Mouse (Mus musculus) CD4-positive, CD25-positive, alpha-beta regulatory T cell, adult 2 months (primary cell): Measurements from ENCODE around the gene Pip5k1b.
A peak's percentile ranks its signal among the peaks of the same experiment; 100 is the strongest.
"Not testable (repeated sequence)": the region's sequence is repeated elsewhere in the genome, so short reads cannot be mapped to it uniquely, and the experiment has no call there.

Experiments
- DNase-seq: peaks from one replicate; pipeline ENCODE4 v3.0.0-alpha.2; 2012; ENCODE audit warnings: low read depth, low spot score

The Pip5k1b gene

DNA sequence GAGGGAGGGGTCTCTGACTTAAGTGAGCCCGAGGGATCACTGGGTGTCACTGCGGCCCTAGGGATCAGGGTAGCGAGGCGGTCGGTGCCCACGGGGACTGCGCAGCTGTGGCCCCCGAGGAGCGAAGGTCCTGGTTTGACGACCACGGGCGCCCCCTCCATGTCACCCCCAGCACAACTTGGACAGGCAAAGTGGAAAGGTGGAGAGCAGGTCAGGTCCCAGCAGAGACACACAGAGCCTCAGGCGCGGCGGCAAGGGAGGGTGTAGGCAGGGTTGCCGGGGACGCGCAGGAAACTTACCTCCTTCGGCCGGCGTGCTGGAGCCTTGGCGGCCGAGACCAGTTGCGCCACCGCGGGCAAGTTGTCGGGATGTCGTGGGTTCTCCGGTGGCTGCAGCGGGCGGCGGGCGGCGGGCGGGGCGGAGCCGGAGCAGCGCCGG is at the start of gene Pip5k1b:
TSS of gene Pip5k1b (minus strand) at position 407 of the 438 bp plus-strand sequence.
- DNase-seq = peak; percentile 56

DNA sequence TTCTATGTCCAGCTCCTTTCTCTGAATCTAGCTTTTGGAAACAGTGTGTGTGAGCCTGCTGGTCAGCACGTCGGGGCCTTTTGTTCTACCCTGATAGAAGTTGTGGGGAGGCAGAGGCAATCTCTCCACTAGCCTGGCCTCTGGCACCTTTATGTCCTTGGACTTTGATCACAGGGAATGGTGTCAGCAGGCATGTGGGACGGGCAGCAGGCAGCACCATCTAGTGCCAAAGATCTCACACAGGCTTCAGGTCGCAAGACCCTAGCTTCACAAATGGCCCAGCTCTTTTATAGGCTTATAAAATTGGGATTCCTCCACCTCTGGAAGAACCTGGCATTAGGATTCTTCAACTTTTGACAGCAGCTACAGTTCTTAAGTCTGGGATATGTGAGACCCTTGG is 48.4 kb upstream of the Pip5k1b start:
- DNase-seq = no peak

DNA sequence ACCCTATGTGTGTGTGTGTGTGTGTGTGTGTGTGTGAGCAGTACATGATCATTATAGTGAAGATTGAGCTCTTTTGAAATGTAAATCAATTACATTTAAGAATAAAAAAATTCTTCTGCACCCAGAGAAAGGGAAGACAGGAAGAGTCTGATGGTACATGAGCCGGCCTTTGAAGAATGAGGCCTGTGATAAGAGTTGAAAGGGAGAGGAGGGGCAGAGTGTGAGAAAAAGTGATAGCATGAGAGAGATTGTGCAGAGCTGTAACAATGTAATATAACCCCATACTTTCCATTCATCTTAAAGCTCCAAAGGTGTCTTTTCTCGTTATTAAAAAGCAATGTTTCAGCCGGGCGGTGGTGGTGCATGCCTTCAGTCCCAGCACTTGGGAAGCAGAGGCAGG is 47.8 kb upstream of the Pip5k1b start:
- no peak for DNase-seq

DNA sequence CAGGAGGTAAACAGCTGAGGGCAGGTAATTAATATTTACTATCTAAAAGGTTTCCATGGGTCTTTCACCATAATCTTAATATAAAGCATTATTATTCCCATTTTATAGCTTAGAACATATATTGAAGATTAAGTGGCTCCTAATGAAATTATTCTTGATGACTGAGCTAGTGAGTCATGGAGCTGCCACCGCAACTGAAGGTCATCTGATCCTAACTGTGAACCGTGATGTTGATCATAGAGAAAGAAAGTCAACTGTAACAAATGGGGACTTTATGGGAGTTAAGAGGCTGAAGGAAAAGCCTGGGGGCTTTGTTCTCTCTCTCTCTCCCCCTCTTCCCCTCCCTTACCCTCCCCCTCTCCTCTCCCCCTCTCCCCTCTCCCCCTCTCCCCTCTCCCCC is 31.1 kb upstream of the Pip5k1b start:
- no peak for DNase-seq

DNA sequence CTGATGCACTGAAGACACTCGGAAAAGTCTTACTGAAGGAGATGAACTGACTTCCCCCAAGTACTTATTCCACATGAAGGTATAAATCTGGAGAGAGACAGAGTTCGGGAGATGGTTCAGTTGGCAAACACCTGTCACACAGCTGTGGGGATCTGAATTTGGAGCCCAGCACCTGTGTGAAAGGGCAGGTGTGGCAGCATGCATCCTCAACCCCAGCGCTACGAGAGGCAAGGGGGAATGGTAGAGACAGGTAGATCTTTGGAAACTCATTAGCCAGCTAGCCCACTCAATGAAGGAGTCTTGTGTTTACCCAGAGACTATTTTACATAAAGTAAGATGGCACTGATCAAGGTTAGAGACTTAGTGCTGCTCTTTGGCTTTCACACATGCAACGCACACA is 29.5 kb upstream of the Pip5k1b start:
- no peak for DNase-seq

DNA sequence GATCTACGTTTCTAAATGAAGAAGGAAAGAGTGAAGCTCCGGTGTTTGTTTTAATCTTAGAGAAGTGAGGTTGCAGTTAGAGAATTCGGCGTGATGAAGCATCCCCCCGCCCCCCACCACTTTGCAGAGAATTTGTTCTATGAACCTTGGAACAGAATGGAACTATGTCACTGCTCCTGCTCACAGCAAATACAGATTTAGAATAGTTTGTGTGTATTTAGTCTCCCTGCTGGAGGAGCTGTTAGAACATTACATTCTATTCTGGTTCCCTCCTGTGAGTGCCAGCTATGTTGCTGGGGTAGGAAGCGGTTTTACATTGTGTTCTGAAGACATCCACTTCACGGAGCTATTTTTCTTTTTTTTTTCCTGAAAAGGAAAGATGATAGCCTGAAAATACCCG is 28.3 kb upstream of the Pip5k1b start:
- no peak for DNase-seq

DNA sequence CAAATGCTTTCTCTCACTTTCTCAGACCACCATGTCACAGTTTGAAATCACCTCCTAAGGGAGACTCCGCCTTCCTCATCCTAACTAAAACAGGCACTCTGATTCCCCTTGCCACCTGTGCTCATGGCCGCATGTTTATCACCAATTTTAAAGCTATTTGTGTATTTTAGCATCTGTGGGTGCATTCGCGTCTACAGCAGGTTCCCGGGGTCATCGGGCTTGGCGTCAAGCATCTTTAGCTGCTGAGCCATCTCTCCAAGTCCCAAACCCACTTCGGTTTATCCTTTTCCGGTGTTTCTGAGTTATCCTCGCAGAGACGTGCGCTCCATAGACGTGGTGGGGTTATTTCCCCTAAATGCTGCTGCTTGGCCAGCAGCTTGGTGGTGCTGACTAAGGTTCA is 20.5 kb upstream of the Pip5k1b start:
- DNase-seq = no peak

DNA sequence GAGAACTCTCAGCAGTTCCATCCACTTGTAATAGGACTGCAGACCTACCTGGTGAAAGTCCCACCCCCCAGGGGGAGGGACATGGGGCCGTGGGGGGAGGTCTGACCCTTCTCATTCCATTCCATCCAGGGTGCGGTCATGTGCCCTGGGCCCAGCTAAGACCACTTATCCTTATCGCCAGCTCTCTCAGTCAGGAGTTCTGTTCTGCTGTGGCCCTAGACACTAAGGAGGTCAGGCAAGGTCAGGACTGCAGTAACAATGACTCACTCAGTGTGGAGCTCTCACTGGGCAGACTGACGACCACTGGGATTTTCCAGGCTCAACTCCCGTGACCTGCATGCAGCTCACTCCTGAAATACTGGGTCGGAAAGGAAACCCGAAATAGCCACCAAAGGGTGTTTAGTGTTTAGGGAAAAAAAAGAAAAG is 16.1 kb upstream of the Pip5k1b start:
- DNase-seq = no peak

DNA sequence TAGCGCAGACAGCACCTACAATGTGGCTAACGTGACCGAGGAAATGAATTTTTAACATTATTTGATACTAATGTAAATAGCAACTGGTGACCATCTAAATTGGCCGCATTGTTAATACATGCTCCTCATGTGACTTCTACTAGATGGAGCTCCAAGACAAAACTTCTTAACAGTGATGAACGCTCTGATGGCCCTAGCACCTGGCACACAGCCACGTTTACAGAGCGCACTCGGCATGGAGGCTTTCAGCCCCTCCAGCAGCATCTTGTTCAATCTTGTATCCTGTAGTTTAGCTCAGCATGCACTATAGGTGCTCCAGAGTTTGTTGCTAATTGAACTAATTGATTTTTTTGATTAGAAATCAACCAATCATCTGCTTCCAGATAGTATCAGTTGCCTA is 15.3 kb upstream of the Pip5k1b start:
- no peak for DNase-seq

DNA sequence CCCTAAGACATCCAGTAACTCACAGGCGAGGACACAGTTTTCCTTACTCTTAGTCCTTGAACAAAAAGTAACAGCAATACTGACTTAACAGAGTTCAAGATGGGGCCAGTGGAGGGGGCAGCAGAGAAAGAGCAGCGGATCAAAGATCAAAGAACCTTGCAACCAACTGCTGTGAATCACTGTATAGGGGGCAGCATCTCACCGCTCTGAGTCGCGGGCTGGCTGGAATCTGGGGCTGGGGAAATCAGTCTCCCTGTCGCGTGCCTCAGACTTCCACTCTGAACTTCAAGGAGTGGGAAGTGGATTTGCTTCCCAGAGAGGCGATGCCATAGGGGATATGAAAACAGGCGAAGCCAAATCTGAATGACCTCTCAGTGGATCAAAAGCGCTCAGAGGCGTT is 1.8 kb upstream of the Pip5k1b start:
- peak; percentile 53 for DNase-seq

DNA sequence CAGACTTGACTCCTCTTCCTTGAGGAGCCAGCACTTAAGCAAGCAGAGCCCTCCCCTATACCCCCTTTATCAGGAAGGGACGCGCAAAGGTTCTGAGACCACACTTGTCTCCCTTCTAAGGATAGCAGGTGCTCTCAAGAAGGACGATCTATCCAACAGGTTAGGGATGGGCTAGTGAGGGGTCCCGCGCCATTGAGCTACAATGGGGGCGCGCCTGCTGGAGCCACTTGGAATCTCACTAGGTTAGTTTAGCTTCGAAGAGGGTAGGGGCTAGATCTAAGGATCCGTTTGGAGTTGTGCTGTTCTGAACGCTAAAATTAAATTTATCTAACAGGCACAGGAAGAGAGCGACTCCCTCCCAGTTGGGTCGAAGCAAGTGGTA is 904 bp upstream of the Pip5k1b start:
- DNase-seq = no peak

DNA sequence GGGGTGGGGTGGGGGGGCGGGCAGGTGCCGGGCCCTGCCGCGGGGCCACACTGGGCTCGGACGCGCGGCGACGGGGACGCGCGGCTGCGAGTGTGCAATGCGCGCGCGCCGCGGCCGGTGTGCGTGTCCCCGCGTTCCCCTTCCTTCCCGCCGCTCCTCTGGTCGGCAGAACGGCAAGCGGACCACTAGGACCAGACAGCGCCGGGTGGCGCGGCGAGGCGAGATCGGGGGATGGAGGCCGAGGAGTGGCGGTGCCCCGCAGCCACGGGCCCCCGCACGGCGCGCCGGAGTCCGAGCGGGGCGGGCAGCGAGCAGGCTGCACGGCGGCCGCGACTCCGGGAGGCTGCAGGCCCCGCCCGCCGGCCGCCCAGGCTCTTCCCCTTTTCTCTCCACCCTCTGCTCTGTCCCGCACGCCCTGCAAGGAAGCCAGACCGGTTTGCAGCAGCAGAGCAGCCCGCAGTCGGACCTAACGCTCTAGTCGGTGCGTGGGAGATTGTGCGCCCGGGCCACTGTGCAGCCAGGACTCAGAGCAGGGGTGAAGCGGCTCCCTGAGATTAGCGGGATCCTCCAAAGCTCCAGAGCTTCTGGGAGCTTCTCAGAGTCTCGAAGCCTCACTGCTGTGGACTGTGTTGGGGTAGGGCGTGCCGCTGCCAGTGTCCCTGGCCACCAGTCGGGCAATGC is 372 bp upstream of the Pip5k1b start:
- peak; percentile 59 for DNase-seq

DNA sequence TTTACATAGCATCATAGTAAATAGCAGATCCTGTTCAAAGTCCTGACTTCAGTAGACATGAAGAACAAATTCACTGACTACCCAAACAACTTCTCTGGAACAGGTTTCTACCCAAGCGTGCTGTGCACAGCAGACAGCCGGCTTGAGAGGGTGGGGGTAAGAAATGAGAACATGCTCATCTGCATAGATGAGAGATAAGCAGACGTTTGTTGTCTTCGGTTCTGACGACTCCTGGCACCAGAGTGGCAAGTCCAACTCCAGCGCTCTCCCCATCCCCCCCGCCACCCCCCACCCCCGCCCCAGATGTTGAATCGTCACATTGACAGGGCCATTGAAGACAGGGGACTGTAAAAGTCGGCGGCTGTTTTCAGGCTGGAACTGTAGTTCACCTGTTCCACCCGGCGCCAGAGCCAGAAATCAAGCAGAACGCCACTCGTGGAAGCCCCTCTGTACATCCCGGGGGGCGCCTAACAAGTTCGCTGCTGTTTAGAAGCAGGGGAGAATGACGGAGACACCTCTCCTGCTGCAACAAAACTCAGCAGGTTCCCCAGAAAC is 684 bp downstream of the Pip5k1b start:
- DNase-seq = peak; percentile 72

DNA sequence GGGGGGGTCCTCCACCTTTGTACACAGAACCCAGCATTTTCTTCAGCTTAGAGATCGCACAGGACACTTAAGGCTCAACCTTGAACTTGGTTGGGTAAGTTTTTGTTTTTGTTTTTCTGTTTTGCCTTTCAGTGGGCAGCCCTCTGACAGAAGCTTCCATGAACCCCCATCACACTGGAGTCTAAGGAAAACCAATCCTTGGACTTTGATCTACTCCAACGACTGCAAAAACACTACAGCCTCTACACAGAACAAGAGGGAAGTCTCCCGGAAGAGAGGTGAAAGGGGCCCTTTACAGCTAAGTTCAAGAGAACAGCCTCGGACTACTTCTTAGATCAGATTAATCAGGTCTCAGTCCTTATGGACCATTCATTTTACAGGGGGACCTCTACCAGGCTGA is 1.2 kb downstream of the Pip5k1b start:
- peak; percentile 15 for DNase-seq

DNA sequence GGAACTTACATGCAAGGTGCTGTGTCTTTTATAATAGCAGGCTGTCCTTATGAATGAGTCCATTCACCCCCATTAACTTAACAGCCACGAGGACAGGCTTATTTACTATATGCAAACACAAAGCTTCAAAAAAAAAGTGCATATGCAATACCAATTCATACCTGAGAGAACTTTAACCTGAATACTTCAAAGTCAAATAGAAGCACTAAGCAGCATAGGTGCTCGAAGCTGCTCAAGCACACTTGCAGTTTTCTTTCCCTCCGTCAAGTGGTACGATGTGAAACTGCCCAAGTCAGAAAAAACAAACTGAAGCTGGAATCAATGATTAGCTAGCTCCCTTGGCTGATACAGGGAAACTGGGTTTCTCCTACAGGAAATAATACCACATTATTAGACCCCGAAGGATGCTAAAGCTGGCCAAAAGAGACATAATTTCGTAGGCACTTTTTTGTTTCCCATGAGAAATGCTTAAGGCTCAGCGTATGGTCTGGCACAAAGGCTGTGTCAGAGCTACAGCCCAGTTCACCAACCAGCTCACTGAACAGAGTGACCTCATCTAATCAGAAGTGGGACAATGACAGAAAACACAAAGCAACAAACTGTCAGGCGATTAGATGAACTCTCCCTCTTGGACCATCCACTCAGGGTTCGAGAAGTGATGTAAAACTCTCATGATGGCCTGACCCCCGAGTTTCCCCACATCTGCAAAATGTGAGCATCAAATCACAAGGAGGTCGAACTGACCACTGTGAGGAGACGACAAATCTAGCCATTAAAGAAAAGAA is 2.2 kb downstream of the Pip5k1b start:
- no peak for DNase-seq

DNA sequence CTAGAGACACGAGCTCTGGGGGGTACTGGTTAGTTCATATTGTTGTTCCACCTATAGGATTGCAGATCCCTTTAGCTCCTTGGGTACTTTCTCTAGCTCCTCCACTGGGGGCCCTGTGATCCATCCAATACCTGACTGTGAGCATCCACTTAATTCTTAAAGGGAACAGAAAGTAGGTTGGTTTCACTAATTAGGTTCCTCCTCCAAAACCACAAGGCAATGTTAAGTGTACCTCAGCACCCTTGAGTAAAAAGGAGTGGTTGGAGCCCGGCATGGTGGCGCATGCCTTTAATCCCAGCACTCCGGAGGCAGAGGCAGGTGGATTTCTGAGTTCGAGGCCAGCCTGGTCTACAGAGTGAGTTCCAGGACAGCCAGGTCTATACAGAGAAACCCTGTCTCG is 3.0 kb downstream of the Pip5k1b start:
- DNase-seq = not testable (repeated sequence)

DNA sequence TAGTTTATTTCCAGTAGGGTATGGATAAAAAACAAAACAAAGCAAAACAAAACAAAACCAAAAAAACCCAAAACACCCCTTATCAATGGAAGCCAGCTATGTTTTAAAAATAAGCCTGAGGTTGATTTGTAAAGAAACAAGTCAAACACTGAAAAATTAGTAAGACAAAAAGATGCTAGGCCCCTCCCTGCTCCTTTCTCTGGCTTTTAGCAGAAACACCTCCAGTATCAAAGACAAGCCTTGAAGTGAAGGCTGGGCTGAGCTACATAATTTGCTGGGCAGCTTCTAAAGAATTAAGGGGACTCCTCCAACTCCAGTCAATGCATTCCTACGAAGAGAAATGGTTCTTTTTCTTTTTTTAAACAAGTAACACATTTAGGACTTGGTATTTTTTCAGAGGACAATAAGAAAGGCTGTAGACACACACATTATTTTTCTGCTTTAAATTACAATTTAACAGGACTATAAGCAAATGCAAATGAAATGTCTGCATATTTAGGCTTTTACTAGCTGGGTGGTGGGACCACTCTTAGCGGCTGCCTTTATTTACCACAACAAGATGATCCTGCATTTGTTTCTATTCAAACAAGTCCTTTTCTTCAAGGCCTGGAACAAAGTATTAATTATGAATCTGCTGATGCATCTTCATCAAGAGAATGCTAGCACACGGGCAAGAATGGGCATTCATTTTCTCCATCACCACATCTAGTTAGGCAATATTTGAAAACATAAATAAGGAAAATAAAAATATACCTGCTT is 4.3 kb downstream of the Pip5k1b start:
- DNase-seq = no peak

DNA sequence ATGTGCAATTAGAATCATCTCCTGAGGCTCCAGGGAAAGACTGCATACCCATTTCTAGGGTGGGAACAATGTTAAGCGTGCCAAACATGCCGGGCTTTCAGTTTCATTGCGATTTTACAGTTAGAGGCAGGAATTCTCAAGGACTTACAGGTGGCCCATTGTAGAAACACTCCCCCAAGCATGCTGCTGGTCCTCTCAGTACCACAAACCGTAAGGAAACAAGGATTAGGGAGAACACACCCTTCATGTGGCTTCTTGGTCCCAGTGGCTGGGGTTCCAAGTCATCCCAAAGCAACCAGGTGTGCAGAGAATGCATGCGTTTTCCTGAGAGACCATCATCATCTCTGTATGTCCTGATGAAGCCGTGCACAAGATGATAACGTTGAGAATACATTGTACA is 4.9 kb downstream of the Pip5k1b start:
- DNase-seq = no peak

DNA sequence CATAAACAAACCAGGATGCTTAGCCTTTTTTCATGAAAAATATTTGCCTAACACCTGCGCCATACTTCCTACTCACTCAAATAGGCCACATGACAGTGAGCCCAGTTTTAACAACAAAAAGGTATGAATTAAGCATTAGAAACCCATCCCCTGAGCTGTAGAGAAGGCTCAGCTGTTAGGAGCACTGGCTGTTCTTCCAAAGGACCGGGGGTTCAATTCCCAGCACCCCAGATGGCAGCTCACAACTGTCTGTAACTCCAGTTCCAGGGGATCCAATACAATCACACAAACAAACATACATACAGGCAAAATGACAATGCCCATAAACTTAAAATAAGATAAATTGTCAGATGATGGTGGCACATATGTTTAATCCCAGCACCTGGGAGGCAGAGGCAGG is 5.7 kb downstream of the Pip5k1b start:
- DNase-seq = no peak

DNA sequence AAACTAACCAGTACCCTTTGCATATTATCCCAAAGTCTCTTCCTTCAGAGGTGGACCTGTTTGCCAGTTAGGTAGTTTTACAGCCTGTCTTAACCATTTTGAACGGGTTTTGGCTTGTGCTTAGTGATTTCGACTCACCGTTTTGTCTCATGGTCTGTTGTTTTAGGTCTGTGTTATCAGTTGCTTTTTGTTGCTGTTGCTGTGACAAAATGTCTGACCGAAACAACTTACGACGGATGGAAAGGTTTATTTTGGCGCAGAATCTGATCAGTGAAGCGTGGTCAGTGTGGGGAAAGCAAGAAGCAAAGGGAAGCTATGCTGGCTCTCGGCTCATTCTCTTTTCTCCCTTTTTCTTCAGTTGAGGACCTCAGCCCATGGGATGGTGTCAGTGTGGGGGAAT is 7.3 kb downstream of the Pip5k1b start:
- DNase-seq = no peak

DNA sequence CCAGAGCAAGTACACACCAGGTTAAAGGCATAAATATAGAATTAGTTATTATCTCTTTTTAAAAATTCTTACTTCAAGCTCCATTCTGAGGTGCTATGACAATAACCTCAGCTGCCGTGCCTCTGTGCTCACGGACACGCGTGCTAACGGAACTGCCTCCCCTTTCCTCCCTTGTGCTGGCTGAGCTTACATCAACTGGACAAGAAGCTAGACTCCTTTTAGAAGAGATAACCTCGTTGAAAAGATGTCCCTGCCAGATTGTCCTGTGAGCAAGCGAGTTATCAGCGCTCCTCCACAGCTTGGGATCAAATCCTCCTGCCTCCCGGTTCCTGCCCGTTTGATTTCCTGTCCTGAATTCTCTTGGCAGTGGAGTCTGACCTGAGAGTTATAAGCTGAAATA is 9.5 kb downstream of the Pip5k1b start:
- no peak for DNase-seq
